Mouse (Mus musculus) intestine, embryonic 15.5 days (tissue): Measurements from ENCODE around the gene Asb6. TPM values are rescaled to one million over a fixed set of nuclear protein-coding genes. Genes with fewer than 3 reads are reported as not detected.

Experiments used
- ATAC-seq: fragments of 200-750 bp; cut with Nextera tagmentation; 2 replicates; pipeline ENCODE4 v1.8.0; 2017; ENCODE audit warnings: moderate TSS enrichment, moderate library complexity
- H3K27ac ChIP-seq: fragments of 300-500 bp; sonication (generic); 2 replicates; pipeline ENCODE4 v1.5.1; 2015; ENCODE audit warnings: mild to moderate bottlenecking, inconsistent platforms
- H3K27me3 ChIP-seq: fragments of 300-500 bp; sonication (generic); replicated peaks from 2 replicates; pipeline ENCODE4 v1.6.1; 2015; ENCODE audit warnings: inconsistent platforms
- H3K36me3 ChIP-seq: fragments of 300-500 bp; sonication (generic); 2 replicates; pipeline ENCODE4 v1.6.1; 2015; ENCODE audit warnings: inconsistent platforms
- H3K4me1 ChIP-seq: fragments of 300-500 bp; sonication (generic); replicated peaks from 2 replicates; pipeline ENCODE4 v1.6.1; 2015; ENCODE audit warnings: inconsistent platforms
- H3K4me2 ChIP-seq: fragments of 300-500 bp; sonication (generic); replicated peaks from 2 replicates; pipeline ENCODE4 v1.6.1; 2015; ENCODE audit warnings: mild to moderate bottlenecking, inconsistent platforms
- H3K4me3 ChIP-seq: fragments of 300-500 bp; sonication (generic); replicated peaks from 2 replicates; pipeline ENCODE4 v1.5.1; 2015; ENCODE audit warnings: inconsistent platforms
- H3K9ac ChIP-seq: fragments of 300-500 bp; sonication (generic); 2 replicates; pipeline ENCODE4 v1.6.1; 2015; ENCODE audit warnings: inconsistent platforms
- H3K9me3 ChIP-seq: fragments of 300-500 bp; sonication (generic); 2 replicates; pipeline ENCODE4 v1.6.1; 2016; ENCODE audit warnings: inconsistent platforms
- WGBS: fragments of 180-500 bp; shearing (Covaris S2); methylation state at CpG from one replicate; pipeline ENCODE4 v1.1.7; 2015; 5-methylcytosine and 5-hydroxymethylcytosine counted together
- polyA plus RNA-seq: library from polyadenylated mRNA; unstranded; fragments of >200 nt; fragmentation: Nextera tagmentation; extraction: Ambion mirVana; gene quantifications from 2 replicates; pipeline ENCODE4 v1.2.1, GENCODE M21; 2015

Gene Asb6
- polyA plus RNA-seq, 1 experiment from 2014 or later: 23.3 TPM

DNA sequence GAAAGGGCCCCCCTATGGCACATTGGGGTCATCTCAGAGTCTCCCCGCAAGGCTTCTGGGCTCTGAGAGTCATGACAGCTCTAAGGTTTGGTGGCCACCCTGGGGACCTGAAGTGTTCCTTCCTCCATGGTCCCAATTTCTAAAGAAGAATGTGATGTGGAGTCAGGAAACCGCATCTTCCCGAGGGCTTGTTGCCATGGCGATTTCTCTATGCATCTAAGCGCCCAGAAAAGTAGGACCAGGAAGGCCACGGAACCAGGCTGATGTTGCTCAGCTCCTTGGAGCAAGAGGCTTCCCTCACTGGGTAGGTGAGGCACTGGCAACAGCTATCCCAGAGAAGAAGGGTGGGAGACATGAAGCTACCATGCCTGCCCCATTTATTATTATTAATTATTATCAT lies 26.9 kb upstream of the Asb6 start:
- Histone ChIP-seq H3K27ac (no peak overlapping the region), H3K4me3 (no peak overlapping the region), H3K9ac (no peak overlapping the region), H3K4me1 (peaks cover 7% of the 10 kb centered on the region; the same call in 1 of the 2 replicates), H3K9me3 (no peaks in the 10 kb centered on the region), H3K27me3 (no peaks in the 10 kb centered on the region), H3K36me3 (no peaks in the 10 kb centered on the region), H3K4me2 (no peak overlapping the region)
- no peak for ATAC-seq
- WGBS: 78% methylated on average over 6 of the region's 6 CpGs

DNA sequence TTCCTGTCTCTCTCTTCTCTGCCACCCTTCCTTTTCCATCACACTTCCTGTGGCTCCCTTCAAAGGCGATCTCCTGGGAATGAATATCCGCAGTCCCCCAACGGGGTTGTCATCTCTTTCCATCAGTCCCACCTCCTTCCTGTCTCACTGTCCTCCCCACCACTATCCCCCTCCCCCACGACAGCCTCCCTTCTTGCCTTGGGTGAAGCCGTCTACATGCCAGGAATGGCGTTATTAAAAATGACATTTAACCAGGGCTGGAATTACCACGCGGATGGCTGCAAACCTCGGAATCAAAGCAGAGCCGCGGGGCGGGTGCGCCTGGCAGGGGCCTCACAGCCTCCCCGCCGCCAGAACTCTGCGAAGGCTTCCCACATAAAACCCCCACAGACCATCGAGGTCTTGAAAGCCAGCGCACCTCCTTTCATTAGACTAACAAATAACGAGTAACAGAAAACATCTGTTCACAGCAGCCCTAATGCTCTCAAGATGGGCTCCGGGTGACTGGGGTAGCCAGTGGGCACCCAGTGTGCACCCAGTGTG lies 22.7 kb upstream of the Asb6 start:
- peak overlapping the region; percentile 3; the same call in 1 of the 2 replicates for H3K4me2 ChIP-seq
- H3K36me3 ChIP-seq: no peaks in the 10 kb centered on the region

DNA sequence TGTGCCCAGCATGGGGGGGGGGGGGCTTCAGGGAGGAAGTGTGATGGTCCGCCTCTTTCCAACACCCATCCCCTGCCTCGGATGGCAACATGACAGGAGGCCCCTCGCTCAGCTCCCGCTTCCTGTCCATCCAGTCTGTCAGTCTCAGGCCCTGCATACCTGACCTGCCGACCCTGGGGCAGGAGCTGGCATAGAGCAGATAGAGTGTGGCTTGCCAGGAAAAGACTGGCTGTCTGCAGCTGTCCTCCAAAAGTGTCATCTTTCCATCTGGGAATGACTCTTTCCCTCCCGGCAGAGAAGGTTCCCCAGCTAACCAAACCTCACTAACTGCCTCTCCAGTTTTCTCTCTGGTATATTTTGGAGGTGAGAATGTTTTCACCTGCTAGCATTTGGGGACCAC lies 20.4 kb upstream of the Asb6 start:
- Histone ChIP-seq H3K4me2 (no peak overlapping the region), H3K9ac (no peak overlapping the region), H3K4me3 (no peak overlapping the region), H3K4me1 (peaks cover 12% of the 10 kb centered on the region; the same call in 1 of the 2 replicates), H3K36me3 (no peaks in the 10 kb centered on the region), H3K27ac (no peak overlapping the region), H3K9me3 (no peaks in the 10 kb centered on the region), H3K27me3 (peaks cover 21% of the 10 kb centered on the region)
- 34% methylated on average over 5 of the region's 6 CpGs for WGBS
- ATAC-seq: no peak

More for the DNA sequence above, 22.7 kb upstream of the Asb6 start:
- no peak overlapping the region for H3K27ac ChIP-seq
- peaks cover 7% of the 10 kb centered on the region; the same call in 1 of the 2 replicates for H3K4me1 ChIP-seq
- no peak overlapping the region for H3K9ac ChIP-seq
- no peak overlapping the region for H3K4me3 ChIP-seq
- WGBS: 29% methylated on average over 20 of the region's 20 CpGs
- ATAC-seq: no peak
- peaks cover 4% of the 10 kb centered on the region; the same call in 1 of the 2 replicates for H3K27me3 ChIP-seq
- H3K9me3 ChIP-seq: no peaks in the 10 kb centered on the region

DNA sequence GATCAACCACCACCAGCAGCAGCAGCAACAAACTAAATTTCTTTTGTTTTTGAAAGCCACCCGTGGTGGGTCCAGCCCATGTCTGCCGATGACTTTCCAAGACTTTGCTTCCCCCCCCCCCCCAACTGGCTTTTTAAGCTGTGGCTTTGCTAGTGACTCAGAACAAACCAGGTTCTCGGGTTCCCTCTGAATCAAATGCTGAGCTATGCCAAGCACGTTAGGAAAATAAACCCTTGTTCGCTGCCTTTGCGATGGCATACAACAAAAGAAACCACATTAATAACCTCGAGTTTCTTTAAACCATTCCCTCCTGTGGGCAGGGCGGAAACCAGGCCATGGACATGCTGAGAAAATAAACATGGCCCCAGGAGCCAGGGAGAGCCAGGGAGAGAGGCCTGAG lies 18.1 kb upstream of the Asb6 start:
- Histone ChIP-seq H3K27ac (no peak overlapping the region), H3K9ac (no peak overlapping the region), H3K36me3 (no peaks in the 10 kb centered on the region), H3K4me2 (no peak overlapping the region), H3K4me1 (peaks cover 18% of the 10 kb centered on the region; the same call in 1 of the 2 replicates), H3K27me3 (peaks cover 39% of the 10 kb centered on the region), H3K9me3 (no peaks in the 10 kb centered on the region), H3K4me3 (no peak overlapping the region)
- ATAC-seq: no peak
- WGBS: 71% methylated on average over 8 of the region's 8 CpGs

DNA sequence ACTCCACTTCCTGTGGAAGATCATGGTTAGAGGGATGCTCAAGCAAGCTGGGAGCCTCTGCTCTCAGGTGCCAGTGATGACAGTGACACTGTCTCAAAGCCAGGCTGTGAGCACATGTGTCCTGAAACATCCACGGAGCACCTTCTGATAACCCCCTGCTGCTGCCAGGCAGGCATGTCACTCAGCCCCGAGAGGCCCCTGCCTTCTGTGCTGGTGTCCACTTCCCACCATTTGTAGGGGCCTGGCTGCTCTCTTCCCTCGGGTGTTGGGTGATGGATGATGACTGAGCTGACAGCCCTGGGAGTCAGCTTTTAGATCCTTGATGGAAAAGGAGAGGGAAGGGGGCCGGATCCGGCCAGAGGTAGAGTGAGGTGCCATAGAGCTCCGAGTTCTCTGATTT lies 16.6 kb upstream of the Asb6 start:
- Histone ChIP-seq H3K4me3 (no peak overlapping the region), H3K27me3 (peaks cover 42% of the 10 kb centered on the region), H3K27ac (no peak overlapping the region), H3K36me3 (no peaks in the 10 kb centered on the region), H3K4me2 (no peak overlapping the region), H3K4me1 (peaks cover 11% of the 10 kb centered on the region; the same call in 1 of the 2 replicates), H3K9me3 (no peaks in the 10 kb centered on the region), H3K9ac (no peak overlapping the region)
- 28% methylated on average over 6 of the region's 6 CpGs for WGBS
- no peak for ATAC-seq

DNA sequence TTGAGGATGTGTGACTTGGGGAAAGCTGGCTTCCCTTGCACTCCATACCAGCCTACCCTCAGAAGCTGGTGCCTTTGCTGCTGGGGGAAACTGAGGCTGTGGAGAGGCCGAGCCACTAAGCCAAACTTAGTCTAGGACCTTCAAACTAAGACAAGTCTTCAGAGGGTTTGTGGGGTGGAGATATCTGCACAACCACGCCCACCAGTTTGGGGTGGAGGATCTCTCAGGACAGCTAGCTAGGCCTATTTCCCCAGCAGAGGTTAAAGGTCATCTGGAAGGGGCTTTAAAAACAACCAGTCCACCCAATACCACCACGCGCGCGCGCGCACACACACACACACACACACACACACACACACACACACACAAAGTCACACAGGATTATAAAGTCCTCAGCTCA lies 16.1 kb upstream of the Asb6 start:
- H3K9ac ChIP-seq: no peak overlapping the region

DNA sequence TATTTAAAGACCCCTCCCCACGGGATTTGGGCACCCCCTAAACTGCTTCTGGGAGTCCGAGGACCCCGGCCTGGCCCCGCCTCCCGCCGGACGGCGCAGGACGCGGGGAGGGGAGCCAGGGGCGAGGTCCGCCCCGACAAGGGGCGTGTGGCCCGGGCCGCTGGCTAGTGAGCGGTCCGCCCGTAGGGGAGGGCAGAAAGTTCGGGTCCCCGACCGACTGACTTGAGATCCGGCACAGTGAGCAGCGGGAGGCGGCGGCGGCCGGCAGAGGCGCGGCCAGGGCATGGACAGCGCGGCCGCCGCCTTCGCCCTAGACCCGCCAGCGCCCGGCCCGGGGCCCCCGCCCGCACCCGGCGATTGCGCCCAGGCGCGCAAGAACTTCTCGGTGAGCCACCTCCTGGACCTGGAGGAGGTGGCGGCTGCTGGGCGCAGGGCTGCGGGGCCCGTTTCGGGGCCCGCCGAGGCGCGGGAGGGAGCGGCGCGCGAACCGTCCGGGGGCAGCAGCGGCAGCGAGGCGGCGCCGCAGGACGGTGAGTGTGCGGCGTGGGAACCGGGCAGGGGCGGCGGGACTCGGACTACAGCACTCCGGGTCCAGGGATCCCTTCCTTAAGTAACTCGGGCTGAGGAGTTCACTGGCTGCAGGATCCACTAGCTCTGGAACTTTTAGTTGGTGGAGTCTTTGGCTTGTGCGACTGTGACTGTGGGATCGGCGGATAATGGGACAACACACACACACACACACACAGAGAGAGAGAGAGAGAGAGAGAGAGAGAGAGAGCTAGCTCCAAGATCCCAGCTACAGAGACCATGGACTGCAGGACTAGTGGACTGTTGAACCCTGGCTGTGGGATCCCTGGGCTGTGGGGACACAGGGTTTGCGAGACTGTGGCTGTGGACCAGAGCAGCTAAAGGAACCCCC lies 15.3 kb upstream of the Asb6 start:
- Histone ChIP-seq H3K4me3 (peak overlapping the region; percentile 57), H3K4me2 (peak overlapping the region; percentile 96), H3K27ac (no peak overlapping the region), H3K4me1 (peaks cover 11% of the 10 kb centered on the region; the same call in 1 of the 2 replicates), H3K27me3 (peaks cover 38% of the 10 kb centered on the region), H3K9ac (peak overlapping the region; percentile 62), H3K36me3 (no peaks in the 10 kb centered on the region), H3K9me3 (no peaks in the 10 kb centered on the region)
- WGBS: 2% methylated on average over 73 of the region's 80 CpGs
- peak; percentile 58 for ATAC-seq

More for the DNA sequence above, 16.1 kb upstream of the Asb6 start:
- peak overlapping the region; percentile 96 for H3K4me2 ChIP-seq
- no peaks in the 10 kb centered on the region for H3K9me3 ChIP-seq
- H3K27ac ChIP-seq: no peak overlapping the region
- WGBS: 75% methylated on average over 8 of the region's 8 CpGs
- no peaks in the 10 kb centered on the region for H3K36me3 ChIP-seq
- H3K27me3 ChIP-seq: peaks cover 42% of the 10 kb centered on the region
- no peak for ATAC-seq
- peaks cover 11% of the 10 kb centered on the region; the same call in 1 of the 2 replicates for H3K4me1 ChIP-seq
- H3K4me3 ChIP-seq: no peak overlapping the region

DNA sequence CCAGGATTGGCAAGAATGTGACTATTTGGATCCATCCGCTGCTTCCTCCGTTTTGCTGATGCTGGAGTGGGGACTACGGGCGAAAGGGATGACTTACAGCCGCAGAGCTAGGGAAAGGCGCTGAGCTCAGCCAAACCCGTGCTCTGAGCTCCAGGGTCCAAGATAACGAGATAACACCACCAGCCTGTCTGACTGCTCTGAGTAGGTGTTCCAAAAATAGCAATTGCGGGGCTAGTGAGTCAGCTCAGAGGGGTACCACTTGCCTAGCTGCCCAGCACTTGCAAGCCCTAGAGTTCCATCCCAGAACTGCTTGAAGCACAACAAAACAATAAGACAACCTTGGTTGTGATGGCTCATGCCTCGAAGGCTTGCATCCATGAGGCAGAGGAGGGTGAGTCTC lies 12.5 kb upstream of the Asb6 start:
- no peak overlapping the region for H3K27ac ChIP-seq
- no peak overlapping the region for H3K4me2 ChIP-seq
- H3K4me1 ChIP-seq: peaks cover 11% of the 10 kb centered on the region; the same call in 1 of the 2 replicates
- H3K9me3 ChIP-seq: no peaks in the 10 kb centered on the region
- no peak overlapping the region for H3K9ac ChIP-seq
- WGBS: 37% methylated on average over 10 of the region's 10 CpGs
- ATAC-seq: no peak
- no peaks in the 10 kb centered on the region for H3K36me3 ChIP-seq
- peaks cover 38% of the 10 kb centered on the region for H3K27me3 ChIP-seq
- H3K4me3 ChIP-seq: no peak overlapping the region

DNA sequence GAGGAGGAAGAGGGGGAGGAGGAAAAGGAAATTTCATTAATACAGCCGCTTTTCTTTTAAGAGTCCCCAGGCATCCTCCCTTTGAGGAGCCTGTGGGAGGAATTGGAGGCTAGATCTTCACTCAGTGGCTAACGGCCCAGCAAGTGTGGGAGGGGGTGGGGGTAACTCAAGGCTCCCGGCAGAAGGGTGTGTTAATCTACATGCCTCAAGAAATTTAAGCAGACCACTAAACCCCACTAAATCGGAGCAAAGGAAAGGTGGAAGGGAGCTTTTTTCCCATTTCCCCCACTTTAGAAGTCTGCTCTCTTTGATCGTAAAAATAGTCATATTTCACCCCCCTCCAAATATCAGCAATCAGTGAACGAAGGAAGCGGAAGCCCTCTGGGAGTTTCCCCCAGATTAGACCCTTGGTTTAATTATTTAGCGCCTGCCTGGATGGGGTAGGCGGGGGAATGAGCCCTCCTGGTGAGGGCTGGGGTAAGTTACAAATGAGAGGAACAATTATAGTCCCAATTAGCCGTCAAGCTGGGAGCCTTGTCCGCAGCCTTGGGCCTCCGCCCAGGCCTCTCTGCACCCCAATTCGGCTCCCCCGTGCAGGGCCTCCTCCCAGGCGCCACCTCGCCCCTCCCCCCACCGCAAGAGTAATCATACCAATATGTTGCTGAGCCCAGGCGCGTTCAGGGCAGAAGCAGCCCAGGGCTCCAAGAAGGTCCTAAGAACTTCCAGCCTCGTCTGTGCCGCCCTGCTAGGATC lies 6.3 kb upstream of the Asb6 start:
- H3K9me3 ChIP-seq: no peaks in the 10 kb centered on the region
- WGBS: 20% methylated on average over 21 of the region's 21 CpGs
- no peak overlapping the region for H3K4me3 ChIP-seq
- H3K4me2 ChIP-seq: peak overlapping the region; percentile 31
- no peak overlapping the region for H3K27ac ChIP-seq
- no peak overlapping the region; the same call in 1 of the 2 replicates for H3K9ac ChIP-seq
- no peak; the same call in 1 of the 2 replicates for ATAC-seq
- peaks cover 6% of the 10 kb centered on the region; the same call in 1 of the 2 replicates for H3K4me1 ChIP-seq
- H3K36me3 ChIP-seq: no peaks in the 10 kb centered on the region
- H3K27me3 ChIP-seq: no peaks in the 10 kb centered on the region; the same call in 1 of the 2 replicates

DNA sequence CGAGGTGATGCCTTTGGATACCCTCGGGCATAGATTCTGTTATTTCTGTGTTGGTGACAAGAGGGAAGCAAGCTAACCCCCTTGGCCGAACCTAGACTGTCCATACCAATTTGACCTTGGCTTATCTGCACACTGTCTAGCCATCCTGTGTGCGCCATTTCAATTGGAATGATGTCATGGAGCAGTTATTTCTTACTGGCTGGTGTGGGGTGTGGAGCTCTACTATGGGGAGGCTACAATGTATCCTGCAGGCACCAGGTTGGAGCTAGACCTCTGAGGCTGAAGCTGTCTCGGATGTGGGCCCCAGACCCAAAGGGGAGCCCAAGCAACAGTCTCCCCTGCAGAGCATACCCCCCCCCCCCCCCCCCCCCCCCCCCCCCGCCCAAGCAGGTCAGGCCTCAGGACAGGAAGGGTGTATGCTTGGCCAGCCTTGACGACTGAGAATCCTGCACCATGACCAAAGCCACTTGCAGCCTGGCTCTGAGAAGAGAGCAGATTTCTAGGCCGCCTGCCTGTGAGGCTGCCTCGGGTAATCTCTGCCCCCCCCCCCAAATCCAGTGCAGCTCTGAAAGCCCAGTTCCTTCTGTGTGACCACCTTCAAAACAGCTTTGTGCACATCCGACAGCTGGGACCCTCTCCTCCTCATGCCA lies 4.4 kb upstream of the Asb6 start, which contains the start of gene Prrx2:
TSS of gene Prrx2 (plus strand) at position 600 of the 650 bp plus-strand sequence.
- no peak for ATAC-seq
- Histone ChIP-seq H3K9ac (no peak within 1 kb of the TSS), H3K4me1 (peaks cover 6% of the 10 kb centered on the region; the same call in 1 of the 2 replicates)

DNA sequence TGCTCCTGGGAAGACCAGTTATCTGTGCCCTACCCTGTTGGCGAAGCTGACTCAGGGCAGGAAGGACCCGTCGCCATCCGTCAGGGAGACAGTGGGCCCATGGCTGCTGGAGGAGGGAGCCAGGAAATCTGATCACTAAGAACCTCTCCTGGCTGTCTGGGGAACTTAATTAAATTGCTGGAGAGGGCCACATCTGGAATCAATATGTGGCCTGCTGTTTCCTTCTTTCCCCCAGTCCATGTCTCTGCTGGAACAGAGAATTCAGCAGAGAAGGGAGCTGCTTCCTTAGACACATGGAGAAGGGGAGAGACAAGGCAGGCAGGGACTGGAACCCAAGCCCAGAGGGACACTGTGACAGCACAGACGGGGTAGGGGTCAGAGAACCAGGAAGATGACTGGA lies 3.5 kb upstream of the Asb6 start:
- 52% methylated on average over 5 of the region's 5 CpGs for WGBS
- Histone ChIP-seq H3K9me3 (no peaks in the 10 kb centered on the region), H3K27me3 (no peaks in the 10 kb centered on the region; the same call in 1 of the 2 replicates), H3K9ac (no peak overlapping the region), H3K36me3 (no peaks in the 10 kb centered on the region), H3K4me3 (no peak overlapping the region), H3K27ac (no peak overlapping the region), H3K4me1 (peaks cover 6% of the 10 kb centered on the region; the same call in 1 of the 2 replicates), H3K4me2 (no peak overlapping the region)
- no peak for ATAC-seq

More for the DNA sequence above, 4.4 kb upstream of the Asb6 start, which contains the start of gene Prrx2:
- no peak within 1 kb of the TSS for H3K4me3 ChIP-seq
- H3K4me2 ChIP-seq: no peak within 1 kb of the TSS
- no peak within 1 kb of the TSS for H3K27ac ChIP-seq
- H3K9me3 ChIP-seq: no peaks in the 10 kb centered on the region
- H3K36me3 ChIP-seq: no peaks in the 10 kb centered on the region
- H3K27me3 ChIP-seq: no peaks in the 10 kb centered on the region; the same call in 1 of the 2 replicates
- WGBS: 63% methylated on average over 9 of the region's 10 CpGs
